Mouse (Mus musculus) liver, postnatal 0 days (tissue): Measurements from ENCODE around the gene Lce1k. TPM values are rescaled to one million over a fixed set of nuclear protein-coding genes. Genes with fewer than 3 reads are reported as not detected.
"Not testable (repeated sequence)": the region's sequence is repeated elsewhere in the genome, so short reads cannot be mapped to it uniquely, and the experiment has no call there.

Source experiments
- ATAC-seq: fragments of 200-750 bp; cut with Nextera tagmentation; 2 replicates; pipeline ENCODE4 v1.8.0; 2017; ENCODE audit warnings: mild to moderate bottlenecking, moderate library complexity
- DNase-seq: peaks from one replicate; pipeline ENCODE4 v3.0.0-alpha.2; 2016
- H3K27ac ChIP-seq: fragments of 300-500 bp; sonication (generic); 2 replicates; pipeline ENCODE4 v1.5.1; 2014; ENCODE audit warnings: antibody characterized with exemption, moderate library complexity, mild to moderate bottlenecking, low read depth
- H3K27me3 ChIP-seq: fragments of 300-500 bp; sonication (generic); 2 replicates; pipeline ENCODE4 v1.6.1; 2014; ENCODE audit warnings: low read length, control low read depth, mixed read lengths; ENCODE audit not compliant: insufficient read depth
- H3K36me3 ChIP-seq: fragments of 300-500 bp; sonication (generic); replicated peaks from 2 replicates; pipeline ENCODE4 v1.6.1; 2014; ENCODE audit warnings: mild to moderate bottlenecking, control low read depth, low read length, moderate library complexity, mixed read lengths; ENCODE audit not compliant: insufficient read depth
- H3K4me1 ChIP-seq: fragments of 300-500 bp; sonication (generic); 2 replicates; pipeline ENCODE4 v1.6.1; 2014; ENCODE audit warnings: antibody characterized with exemption, mild to moderate bottlenecking, control low read depth; ENCODE audit not compliant: insufficient read depth
- H3K4me2 ChIP-seq: fragments of 300-500 bp; sonication (generic); 2 replicates; pipeline ENCODE4 v1.6.1; 2014; ENCODE audit warnings: low read depth, mild to moderate bottlenecking, low read length, moderate library complexity, mixed read lengths
- H3K4me3 ChIP-seq: fragments of 300-500 bp; sonication (generic); 2 replicates; pipeline ENCODE4 v1.5.1; 2014; ENCODE audit warnings: low read depth, low read length
- H3K9ac ChIP-seq: fragments of 300-500 bp; sonication (generic); replicated peaks from 2 replicates; pipeline ENCODE4 v1.6.1; 2014; ENCODE audit warnings: mild to moderate bottlenecking, moderate library complexity
- H3K9me3 ChIP-seq: fragments of 300-500 bp; sonication (generic); 2 replicates; pipeline ENCODE4 v1.6.1; 2016; ENCODE audit warnings: mild to moderate bottlenecking, control low read depth, low read length, mixed read lengths
- CTCF ChIP-seq: sonication (generic); IDR thresholded peaks from 2 replicates; pipeline ENCODE4 v1.5.1; 2016; ENCODE audit warnings: antibody characterized with exemption, low read depth
- EP300 ChIP-seq: IDR thresholded peaks from 2 replicates; pipeline ENCODE4 v1.6.1; 2016; ENCODE audit warnings: antibody characterized with exemption, low read depth, mild to moderate bottlenecking
- WGBS: fragments of 180-500 bp; shearing (Covaris S2); extraction: QIAGEN DNeasy Blood & Tissue Kit; methylation state at CpG from one replicate; pipeline ENCODE4 v1.1.7; 2014; ENCODE audit not compliant: insufficient replicate concordance; 5-methylcytosine and 5-hydroxymethylcytosine counted together
- polyA plus RNA-seq: library from polyadenylated mRNA; unstranded; fragments of >200 nt; fragmentation: Nextera tagmentation; extraction: Ambion mirVana; gene quantifications from 2 replicates; pipeline ENCODE4 v1.2.1, GENCODE M21; 2015

The Lce1k gene
- polyA plus RNA-seq, result not detected in 2 replicates

DNA sequence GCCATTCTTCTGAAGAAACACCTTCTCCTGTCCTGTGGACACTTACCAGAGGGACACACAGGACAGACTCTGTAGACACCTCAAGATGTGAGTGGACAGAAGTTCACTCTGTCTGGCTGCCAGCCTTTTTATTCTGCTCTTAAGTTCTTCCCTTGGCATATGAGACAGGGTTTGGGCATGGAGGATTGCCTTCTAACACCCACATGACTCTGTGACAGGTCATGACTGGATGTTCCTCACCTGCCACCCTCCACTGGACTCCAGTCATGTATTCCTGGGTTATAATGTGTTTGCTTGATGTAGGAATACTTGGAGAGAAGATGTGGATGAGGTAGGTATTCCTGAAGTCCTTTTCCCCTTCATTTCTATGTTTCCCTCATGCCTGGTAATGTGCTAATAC lies at the start of gene Lce1k:
TSS of gene Lce1k (minus strand) at position 101 of the 400 bp plus-strand sequence.
- TF ChIP-seq CTCF (no peak), EP300 (no peak)
- no peak for DNase-seq

GRCm38 (mm10) chr3:92851186-92851585 lies 43.5 kb upstream of the Lce1k start, which contains the start of gene Lce1l:
TSS of gene Lce1l (minus strand) at chr3:92851286.
- TF ChIP-seq EP300 (no peak), CTCF (no peak)
- Histone ChIP-seq H3K36me3 (no peaks in the 10 kb centered on the region), H3K9me3 (no peaks in the 10 kb centered on the region), H3K4me3 (no peak within 1 kb of the TSS), H3K4me1 (no peaks in the 10 kb centered on the region), H3K4me2 (no peak within 1 kb of the TSS), H3K27ac (no peak within 1 kb of the TSS), H3K27me3 (no peaks in the 10 kb centered on the region), H3K9ac (no peak within 1 kb of the TSS)
- 75% methylated on average over 3 of the region's 3 CpGs for WGBS
- ATAC-seq (no peak), DNase-seq (no peak)

More for the DNA sequence above, at the start of gene Lce1k:
- Histone ChIP-seq H3K4me1 (no peaks in the 10 kb centered on the region), H3K9me3 (no peaks in the 10 kb centered on the region), H3K9ac (no peak within 1 kb of the TSS), H3K4me3 (no peak within 1 kb of the TSS), H3K4me2 (no peak within 1 kb of the TSS), H3K36me3 (no peaks in the 10 kb centered on the region), H3K27ac (no peak within 1 kb of the TSS), H3K27me3 (no peaks in the 10 kb centered on the region)
- ATAC-seq, result no peak

DNA sequence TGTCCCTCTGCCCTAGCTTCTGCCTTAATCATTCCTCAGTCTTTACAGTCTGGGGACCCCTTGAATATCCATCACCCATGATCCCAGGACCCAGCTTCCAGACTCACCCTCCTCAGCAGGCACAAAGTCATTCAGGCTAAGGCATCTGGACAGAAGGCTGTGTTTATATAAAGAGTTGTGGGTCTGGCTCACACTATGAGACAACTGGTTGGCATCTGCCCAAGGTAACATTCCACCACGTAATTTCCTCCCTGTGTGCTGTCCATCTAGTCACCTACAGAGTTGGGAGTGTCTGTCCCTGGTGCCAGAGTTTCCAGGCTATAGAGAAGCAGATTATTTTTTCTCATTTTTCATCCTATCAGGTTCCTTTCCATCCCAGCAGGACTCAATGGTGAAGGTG lies 19.4 kb upstream of the Lce1k start, which contains the start of gene Kprp:
TSS of gene Kprp (minus strand) at position 140 of the 400 bp plus-strand sequence.
- TF ChIP-seq EP300 (no peak), CTCF (no peak)
- WGBS, result 43% methylated on average over 1 of the region's 1 CpGs
- DNase-seq, result no peak
- no peaks in the 10 kb centered on the region for H3K4me1 ChIP-seq
- H3K9me3 ChIP-seq, result no peaks in the 10 kb centered on the region
- H3K4me3 ChIP-seq, result no peak within 1 kb of the TSS
- H3K27me3 ChIP-seq, result no peaks in the 10 kb centered on the region
- no peak for ATAC-seq
- no peaks in the 10 kb centered on the region for H3K36me3 ChIP-seq
- H3K9ac ChIP-seq, result no peak within 1 kb of the TSS
- H3K27ac ChIP-seq, result no peak within 1 kb of the TSS
- H3K4me2 ChIP-seq, result no peak within 1 kb of the TSS

DNA sequence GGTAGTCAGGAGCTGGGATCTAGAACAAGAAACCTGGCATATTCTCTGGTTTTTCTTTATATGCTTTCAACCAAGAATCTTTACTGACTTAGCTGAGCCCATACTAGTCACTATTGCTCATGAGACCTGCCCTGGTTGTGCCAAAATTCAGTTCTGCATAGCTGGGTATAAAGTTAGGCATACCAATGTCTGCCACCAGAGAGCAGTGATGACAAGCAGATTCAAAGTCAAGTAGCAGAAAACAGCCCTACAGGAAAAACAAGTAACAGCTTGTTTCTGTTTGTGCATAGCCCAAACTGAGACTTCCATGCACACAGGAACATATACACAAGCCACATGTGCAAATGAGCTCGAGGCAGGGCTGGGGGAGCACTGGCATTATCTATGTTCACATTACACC lies 18.1 kb upstream of the Lce1k start:
- no peaks in the 10 kb centered on the region for H3K27me3 ChIP-seq
- H3K9ac ChIP-seq, result no peak overlapping the region
- ATAC-seq (no peak), DNase-seq (no peak)
- H3K9me3 ChIP-seq, result no peaks in the 10 kb centered on the region
- H3K27ac ChIP-seq, result no peak overlapping the region
- no peaks in the 10 kb centered on the region for H3K4me1 ChIP-seq
- 12% methylated on average over 1 of the region's 1 CpGs for WGBS
- no peak overlapping the region for H3K4me2 ChIP-seq
- H3K4me3 ChIP-seq, result no peak overlapping the region
- TF ChIP-seq EP300 (no peak), CTCF (no peak)
- H3K36me3 ChIP-seq, result no peaks in the 10 kb centered on the region

- WGBS, result 80% methylated on average over 2 of the region's 2 CpGs
- H3K36me3 ChIP-seq, DNase-seq, H3K4me3 ChIP-seq, H3K27ac ChIP-seq, H3K9me3 ChIP-seq, H3K9ac ChIP-seq, H3K4me2 ChIP-seq, H3K4me1 ChIP-seq, ATAC-seq, H3K27me3 ChIP-seq: not testable (repeated sequence)
These were observed 8.3 kb upstream of the Lce1k start for GRCm38 (mm10) chr3:92816036-92816435.

GRCm38 (mm10) chr3:92815581-92815980 lies 7.9 kb upstream of the Lce1k start:
- no peaks in the 10 kb centered on the region for H3K4me1 ChIP-seq
- ATAC-seq, result no peak
- H3K27me3 ChIP-seq, result no peaks in the 10 kb centered on the region
- no peak overlapping the region for H3K4me2 ChIP-seq
- H3K4me3 ChIP-seq, result no peak overlapping the region
- 85% methylated on average over 3 of the region's 3 CpGs for WGBS
- H3K9me3 ChIP-seq, result no peaks in the 10 kb centered on the region; the same call in 1 of the 2 replicates
- H3K9ac ChIP-seq, result no peak overlapping the region
- TF ChIP-seq EP300 (no peak), CTCF (no peak)
- H3K36me3 ChIP-seq, result no peaks in the 10 kb centered on the region
- H3K27ac ChIP-seq, result no peak overlapping the region
- no peak for DNase-seq

GRCm38 (mm10) chr3:92790414-92790813 lies 17.3 kb downstream of the Lce1k start, which contains the start of gene Lce1j:
TSS of gene Lce1j (minus strand) at chr3:92790514.
- no peaks in the 10 kb centered on the region for H3K4me1 ChIP-seq
- ATAC-seq (no peak), DNase-seq (no peak)
- no peak within 1 kb of the TSS for H3K9ac ChIP-seq
- H3K4me3 ChIP-seq, result no peak within 1 kb of the TSS
- H3K27me3 ChIP-seq, result no peaks in the 10 kb centered on the region
- H3K36me3 ChIP-seq, result no peaks in the 10 kb centered on the region
- no peaks in the 10 kb centered on the region for H3K9me3 ChIP-seq
- no peak within 1 kb of the TSS for H3K4me2 ChIP-seq
- no peak within 1 kb of the TSS for H3K27ac ChIP-seq
- 77% methylated on average over 1 of the region's 1 CpGs for WGBS
- TF ChIP-seq CTCF (no peak), EP300 (no peak)
